Mouse (Mus musculus) layer of hippocampus, adult 9-10 months (tissue): ENCODE results near the gene Tsc22d1.

ENCODE experiments used
- DNase-seq: peaks from one replicate; pipeline ENCODE4 v3.0.0; 2022; ENCODE audit warnings: low spot score

Tsc22d1 gene

DNA sequence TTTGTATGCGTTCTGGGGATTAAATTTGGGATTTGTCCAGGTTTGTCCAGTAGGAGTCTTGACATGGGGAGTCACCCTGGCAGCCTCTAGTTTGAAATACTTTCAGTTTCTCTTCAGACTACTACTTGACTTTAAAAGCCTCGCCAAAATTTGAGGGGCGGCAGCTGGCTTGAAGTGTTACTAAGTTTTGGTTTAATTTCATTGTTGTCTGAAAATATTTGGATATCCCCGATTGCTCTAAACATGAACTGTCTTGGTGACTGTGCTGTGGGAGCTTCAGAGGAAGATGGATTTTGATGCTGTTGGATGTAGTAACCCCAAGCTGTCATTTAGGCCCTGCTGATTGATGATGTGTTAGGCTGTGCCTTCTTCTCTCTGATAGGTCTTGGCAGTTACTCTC, 34.2 kb downstream of the Tsc22d1 start:
- no peak for DNase-seq

DNA sequence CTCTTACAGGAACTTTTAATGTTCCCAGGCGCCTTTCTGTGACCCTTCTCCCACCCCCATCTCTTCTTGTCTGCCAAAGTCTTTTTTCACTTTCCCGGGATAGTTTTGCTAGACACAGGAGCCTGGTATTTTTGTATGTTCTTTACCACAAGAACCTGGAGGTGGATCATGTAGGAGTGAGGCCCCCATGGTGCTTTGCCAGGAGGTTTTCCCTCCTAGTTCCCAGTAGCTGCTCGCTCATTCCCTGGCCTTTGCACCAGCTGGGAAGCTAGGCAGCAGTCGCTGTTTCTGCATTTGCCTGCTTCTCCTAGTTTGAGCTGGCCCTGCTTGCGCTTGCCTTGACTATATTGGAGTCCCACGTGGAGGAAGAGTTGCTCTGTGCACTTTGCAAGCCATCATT, 36.2 kb downstream of the Tsc22d1 start:
- no peak for DNase-seq

DNA sequence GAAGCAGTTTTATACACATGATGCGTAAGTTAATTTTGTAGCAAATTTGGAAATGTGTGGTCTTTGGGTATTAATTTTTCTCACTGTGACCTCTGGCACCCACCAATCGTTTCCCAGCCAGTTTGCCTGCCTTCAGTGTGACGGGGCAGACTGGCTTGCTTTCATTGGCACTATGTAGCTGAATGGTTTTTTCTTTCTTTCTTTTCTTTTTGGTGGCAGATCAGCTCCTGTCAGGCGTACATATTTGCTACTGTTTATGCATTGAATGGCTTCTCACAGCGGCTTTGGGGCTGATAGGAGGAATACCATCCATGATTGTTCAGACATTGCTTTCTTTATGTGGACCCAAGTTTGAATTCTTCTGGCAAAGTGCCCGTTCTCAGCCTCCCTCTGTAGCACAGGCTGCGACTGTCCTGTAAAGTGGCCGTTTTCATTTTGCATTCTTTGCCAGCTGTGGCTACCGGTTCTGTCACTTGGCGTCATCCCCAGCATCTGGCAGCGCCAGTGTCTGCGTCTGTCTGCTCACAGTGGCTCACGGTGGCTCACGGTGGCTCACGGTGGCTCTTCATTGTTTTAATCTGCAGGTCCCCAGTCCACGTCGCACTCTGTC, 38.1 kb downstream of the Tsc22d1 start:
- no peak for DNase-seq

DNA sequence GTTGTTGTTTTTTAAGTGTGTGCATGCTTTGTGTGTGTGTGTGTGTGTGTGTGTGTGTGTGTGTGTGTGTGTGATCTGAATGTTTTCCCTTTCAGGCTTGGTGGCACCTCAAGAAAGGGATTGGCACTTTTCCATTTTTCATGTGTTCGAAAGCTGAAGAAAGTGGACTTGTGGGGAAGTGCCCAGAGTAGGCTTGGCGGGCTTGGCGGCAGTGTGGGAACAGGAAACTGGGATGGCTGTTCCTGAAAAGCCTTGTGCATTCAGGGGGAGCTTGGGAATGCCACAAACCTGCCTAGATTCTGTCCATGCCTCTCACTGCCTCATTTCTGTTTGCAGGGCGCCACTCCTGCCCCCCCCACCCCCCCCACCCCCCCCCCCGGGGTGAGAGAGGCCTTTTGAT, 39.9 kb downstream of the Tsc22d1 start:
- DNase-seq: no peak

DNA sequence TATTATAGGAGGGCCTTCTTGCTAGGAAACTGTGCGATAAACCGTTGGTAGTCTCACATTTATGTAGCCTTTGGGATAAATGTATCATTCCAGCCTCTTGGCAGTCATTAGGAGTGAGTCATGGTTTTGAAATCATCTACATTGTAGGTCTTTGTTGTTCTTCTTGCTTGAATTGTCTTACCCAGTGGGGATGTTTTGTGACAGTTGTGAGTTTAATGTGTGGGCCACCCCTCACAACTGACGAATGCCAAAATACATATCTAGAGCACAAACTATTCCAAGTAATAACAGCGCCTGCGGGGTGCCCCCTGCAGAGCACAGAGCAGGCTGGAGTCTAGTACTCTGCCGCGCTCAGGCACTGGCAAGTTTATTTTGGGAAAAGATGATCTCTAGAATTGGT, 40.4 kb downstream of the Tsc22d1 start:
- DNase-seq: no peak

DNA sequence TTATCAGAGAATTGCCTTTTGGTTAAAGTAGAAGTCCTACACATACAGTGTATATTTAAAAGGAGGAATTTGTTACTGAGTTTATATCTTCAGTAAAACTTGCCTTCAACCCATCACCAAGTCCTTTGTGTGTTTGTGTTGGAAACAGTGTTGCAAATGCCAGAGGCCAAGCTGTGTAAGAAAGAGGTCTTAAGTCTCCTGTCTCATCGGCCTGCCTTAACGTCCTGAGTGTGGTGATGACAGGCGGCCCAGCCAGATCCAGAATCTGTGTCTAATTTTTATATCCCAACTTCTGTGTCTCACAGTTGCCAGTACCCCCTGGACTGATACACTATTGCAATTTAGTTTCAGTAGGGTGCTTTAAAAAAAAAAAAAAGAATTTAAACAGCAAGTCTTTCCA, 42.9 kb downstream of the Tsc22d1 start:
- DNase-seq: no peak

DNA sequence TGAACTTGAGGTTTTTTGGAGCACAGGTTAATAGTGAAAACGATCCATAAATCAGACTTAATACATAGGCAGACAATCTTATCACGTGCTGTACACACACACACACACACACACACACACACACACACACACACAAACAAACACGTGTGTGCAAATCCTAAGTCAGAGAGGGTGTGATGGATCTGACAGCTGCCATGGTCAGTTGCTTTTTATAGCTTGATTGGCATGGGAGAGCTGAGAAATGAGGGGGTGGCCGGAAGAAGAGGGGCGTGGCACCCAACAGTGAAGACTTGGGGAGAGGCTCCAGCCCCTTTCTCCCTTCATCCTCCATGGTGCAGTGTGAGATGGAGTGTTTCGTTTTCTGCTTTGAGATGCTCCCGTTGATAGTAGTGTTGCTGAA, 45.4 kb downstream of the Tsc22d1 start:
- no peak for DNase-seq

DNA sequence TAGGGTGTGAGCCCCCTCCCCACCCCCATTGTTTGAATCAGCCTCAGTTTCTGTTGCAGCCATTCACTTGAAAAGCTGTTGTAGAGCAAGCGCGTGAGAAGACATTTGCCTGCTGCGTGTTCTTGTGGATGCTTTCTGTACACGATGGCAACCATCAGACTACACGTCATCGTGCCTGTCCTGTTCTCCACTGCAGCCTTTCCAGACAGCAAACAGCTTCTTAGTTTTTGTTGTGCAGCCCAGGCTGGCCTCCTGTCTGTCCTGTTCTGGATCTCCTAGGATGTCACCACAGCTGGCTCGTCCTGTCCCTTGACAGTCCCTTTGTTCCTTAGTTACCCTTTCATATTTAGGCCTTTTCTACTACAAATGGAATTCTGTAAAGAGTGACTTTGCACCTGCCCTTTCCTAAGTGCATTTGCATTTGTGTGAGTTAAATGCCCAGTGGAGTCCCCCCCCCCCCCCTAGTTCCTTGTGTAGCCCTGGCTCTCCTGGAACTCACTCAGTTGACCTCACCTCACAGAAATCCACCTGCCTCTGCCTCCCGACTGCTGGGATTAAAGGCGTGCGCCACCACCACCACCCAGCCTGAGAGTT, 46.5 kb downstream of the Tsc22d1 start:
- DNase-seq: no peak

DNA sequence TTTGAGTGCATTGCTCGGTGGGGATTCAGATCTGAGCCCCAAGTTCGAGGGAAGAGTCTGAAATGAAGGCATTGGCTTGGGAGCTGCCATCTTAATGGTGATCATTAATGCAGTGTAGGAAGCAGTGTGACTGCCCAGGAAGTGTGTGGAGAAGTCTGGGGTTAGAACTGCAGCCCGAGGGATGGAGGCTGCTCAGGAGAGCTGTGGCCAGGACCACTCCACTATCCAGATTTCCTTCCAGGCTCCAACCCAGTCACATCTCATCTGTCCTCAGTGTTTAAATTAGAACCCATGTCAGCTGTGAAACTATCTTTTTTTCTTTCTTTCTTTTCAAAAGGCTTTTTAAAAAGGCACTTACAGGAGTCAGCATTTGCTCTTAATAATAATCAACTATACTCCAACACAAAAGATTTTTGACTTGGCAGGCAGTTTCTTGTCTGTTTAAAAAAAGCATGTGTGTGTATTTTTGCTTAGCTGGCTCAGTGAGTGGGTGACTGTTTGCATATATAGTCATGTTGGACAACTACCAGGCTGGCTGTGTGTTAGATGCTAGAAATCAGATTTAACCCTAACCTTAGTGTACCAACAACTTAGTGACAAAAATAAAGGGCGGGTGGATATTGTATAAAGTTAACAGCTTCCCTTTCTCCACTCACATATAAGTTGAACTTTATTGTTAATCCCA, 48.8 kb downstream of the Tsc22d1 start:
- DNase-seq: no peak

DNA sequence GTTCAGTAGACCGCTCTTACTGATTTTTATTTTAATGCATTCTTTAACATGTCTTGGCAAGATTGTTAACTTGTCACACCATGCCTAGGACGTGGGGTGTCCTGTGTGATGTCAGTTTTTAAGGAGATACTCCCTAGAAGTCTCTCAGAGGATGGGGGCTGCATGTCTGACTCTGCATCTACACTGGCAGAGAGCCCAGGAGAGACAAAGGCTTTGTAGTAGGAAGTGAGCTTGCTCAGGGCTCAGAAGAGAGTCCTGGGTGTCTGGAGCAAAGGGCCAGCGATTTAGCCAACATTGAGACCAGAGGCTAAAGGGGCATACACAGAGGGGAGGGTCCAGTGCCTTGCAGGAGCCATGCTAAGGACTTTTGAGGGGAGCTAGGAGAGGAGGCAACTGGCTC, 50.2 kb downstream of the Tsc22d1 start:
- no peak for DNase-seq

DNA sequence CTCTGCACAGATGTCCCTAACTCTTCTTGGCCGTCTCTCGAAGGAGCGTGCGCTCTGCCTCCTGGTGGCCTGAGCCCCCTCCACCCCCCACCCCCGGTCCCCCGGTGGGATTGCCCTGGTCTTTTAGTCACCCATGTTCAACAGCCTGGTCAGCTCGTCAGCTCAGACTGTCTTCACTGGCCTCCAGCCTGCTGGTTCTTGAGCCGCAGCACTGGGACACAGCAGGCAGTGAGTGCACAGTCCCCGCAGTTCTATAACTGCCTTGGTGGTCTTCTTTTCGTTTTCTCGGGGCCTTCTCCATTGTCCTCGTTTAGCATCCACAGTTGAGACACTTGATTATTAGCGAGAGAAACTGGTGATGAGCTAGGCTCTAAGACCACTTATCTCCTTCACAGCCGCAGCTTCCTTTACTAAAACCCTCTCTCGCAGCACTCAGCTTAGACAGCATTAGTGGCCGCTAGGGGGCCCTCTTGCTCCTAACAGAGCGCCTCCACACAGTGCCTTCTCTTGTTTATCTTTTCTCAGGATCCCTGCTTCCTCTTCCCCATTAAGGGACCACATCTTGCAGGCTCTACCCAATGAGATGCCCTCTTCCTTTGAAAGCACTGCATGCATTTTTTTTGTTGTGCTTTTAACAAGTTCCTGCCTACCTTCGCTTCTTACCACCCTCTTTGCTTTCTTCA, 52.0 kb downstream of the Tsc22d1 start:
- peak; percentile 38 for DNase-seq

DNA sequence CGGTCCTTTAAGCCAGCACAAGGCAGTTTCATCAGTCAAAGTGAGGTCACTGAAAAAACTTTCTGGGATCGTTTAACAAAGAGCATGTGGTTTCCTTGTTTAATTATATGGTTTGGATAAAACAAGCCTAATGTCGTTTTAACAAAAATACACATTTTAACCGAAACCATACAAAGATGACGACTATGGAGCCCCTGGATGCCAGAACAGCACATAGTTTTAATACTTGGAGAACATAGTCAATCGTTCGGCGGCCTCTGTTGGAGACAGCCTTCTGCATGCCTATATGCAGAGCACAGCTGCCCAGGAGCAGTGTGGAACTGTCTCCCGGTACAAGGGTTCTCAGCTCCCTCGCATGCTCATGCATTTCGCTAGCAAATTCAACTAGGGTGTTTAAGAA, 53.2 kb downstream of the Tsc22d1 start:
- DNase-seq: no peak

DNA sequence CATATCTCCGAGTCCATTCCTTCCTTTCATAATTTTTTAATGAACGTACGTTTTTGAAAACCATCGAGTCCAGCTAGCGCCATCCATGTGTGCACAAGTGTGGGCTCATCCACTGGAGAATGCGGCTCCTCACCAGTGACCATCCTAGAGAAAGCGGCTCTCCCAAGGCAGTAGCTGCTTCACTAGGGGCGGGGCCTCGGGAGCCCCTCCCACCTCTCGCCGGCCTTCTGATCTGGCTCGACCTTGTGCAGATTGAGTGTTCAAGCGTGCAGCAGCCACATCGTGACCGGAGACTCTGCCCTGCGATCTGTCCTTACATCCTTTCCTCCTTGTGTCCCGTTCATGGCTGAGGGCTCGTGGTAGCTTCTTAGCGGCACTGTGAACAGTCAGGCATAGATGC, 56.5 kb downstream of the Tsc22d1 start:
- no peak for DNase-seq

DNA sequence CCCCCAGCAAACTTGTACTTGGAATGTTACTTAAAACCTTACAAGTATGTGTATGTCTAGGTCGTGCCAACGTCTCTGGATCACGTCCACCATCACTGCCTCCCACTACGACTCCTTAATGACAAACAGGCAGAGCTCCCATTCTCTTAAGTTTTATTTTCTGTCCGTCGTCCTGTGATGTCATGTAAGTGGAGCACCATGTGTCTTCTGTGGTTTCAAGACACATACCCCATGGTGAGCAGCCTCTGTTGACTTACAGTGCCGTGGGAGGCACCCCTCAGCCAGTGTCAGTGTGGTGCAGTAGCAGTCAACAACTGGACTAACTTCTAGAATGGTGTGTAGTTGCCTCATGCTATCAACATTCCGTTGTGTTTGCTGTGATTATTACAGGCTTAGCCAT, 57.7 kb downstream of the Tsc22d1 start:
- DNase-seq: no peak

DNA sequence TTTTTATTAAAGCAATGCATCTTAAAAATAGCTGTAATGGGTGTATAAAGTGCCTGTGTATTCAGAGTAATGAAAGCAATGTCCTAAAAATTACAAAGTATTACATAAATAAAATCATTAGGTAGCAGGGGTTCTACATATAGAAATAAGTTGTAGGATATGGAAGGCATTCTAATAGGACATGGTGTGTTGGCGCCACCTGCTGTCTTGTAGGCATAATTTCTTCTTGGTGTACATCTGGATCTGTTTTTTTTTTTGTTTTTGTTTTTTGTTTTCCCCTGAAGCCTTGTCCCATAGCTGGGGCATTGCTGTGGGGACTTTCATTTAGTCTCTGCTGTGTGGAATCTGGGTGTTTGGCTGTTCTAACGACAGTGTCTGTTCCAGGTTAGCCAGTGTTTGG, 58.6 kb downstream of the Tsc22d1 start:
- DNase-seq: no peak

DNA sequence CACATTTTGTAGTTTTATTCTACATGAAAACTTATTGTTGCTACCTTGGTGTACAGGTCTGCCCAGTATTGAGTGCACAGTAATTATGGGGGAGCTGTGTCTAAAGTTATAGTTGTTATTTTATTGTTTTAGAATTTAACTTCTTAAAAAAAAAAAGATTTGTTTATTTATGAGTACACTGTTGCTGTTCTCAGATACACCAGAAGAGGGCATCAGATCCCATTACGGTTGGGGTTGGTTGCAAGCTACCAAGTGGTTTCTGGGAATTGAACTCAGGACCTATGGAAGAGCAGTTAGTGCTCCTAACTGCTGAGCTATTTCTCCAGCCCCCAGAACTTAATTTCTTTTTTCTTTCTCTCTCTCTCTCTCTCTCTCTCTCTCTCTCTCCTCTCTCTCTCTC, 59.4 kb downstream of the Tsc22d1 start:
- DNase-seq: no peak

DNA sequence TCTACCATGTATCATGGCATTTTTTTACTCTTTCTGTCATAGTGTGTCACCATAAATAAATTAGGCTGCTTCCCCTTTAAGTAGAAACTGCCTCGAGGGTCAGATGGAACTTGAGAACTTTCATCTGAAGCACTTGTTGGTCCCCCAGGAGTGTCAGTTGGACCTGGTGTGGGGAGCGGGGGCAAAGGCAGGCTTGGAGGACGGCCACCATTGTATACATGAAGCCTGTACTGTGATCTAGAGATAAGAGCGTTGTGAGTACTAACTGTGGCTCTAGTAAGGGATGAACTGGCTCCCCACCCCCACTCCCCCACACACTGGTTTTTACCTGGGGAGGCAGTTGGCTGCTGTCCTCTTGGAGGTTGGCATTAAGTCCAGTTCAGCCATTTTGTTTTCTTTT, 62.0 kb downstream of the Tsc22d1 start:
- no peak for DNase-seq

DNA sequence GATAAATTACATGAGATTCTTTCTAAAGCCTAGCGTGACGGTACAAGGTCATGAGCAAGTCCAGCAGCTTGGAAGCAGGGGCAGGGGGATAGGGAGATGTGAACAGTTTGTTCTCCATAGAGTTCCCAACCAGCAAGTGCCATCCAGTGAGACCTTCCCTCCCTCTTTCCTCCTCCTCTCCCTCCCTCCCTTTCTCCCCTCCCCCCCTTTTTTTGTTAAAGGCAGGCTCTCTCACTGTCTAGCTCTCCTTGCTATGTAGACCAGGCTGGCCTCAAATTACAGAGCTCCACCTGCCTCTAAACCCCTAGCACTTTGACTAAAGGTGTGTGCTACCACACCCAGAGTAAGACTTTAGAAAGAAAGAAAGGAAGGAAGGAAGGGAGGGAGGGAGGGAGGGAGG, 63.3 kb downstream of the Tsc22d1 start:
- no peak for DNase-seq

DNA sequence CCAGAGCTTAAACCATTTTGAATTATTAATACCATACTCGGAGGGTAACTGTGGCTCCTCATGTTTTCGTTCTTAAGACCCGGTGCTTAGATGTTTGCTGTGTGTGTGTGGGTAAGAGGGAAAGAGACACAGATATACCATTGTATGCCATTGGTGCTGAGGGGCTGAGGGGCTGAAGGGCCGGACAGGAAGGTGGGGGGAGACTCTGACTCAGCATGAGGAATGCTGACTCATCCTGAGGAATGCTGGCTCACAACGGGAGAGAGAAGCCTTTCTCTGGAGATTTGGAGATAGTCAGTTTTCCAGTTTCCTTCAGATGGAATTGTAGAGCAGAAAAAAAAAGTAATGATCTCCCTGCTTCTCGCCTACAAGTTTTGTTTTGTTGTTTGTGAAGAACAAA, 63.9 kb downstream of the Tsc22d1 start:
- no peak for DNase-seq

DNA sequence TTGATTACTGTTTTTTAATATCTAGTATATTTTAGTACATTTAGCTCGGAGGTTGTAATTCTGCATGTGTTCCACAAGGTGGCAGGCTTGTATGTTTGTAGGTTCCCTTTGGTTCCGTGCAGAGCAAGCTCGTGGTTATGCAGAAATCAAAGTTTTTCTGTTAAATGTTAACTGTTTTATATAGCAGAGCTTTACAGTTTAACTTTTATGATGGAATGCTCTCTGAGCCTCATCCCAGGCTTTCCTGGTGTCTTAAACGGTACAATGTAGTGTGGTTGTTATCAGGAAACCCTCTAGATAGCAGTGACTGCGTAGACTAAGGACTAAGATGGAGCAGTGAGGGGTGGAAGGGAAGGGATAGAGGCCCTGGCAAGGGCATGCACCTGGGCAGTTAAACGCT, 65.1 kb downstream of the Tsc22d1 start:
- no peak for DNase-seq

DNA sequence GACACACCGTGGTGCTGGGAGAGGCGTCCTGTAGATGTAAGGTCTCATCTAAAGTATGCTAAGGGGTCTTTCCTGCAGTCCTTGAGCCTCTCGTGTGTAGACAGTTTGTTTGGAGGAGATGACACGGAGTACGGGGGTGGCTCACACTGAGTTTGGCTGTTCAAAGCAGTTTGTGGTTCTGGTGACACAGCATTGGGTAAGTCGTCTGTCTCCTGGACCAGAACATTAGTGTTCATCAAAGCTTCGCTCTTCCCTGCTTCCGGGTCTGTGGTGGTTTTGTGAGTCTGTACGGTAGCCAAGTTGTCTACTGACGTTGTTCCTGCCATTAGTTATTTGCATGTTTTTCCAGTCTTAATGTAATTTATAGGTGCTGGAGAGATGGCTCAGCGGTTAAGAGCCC, 65.7 kb downstream of the Tsc22d1 start:
- DNase-seq: no peak

DNA sequence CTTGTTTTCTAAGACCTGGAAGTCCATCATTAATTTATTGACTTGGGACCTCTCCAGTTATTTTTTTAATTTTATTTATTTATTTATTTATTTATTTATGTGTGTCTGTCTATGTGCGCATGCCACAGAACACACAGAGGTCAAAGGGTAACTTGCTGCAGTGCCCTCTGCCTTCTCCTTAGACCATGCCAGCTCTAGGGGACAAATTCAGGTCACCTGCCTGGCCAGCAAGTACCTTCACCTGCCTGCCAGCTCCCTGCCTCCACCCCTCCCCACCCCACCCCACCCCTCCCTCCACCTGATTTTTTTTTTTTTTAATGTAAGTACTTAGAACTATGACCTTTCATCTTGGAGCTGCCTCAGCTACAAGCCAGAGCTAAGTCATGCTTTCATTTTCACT, 68.9 kb downstream of the Tsc22d1 start:
- no peak for DNase-seq

DNA sequence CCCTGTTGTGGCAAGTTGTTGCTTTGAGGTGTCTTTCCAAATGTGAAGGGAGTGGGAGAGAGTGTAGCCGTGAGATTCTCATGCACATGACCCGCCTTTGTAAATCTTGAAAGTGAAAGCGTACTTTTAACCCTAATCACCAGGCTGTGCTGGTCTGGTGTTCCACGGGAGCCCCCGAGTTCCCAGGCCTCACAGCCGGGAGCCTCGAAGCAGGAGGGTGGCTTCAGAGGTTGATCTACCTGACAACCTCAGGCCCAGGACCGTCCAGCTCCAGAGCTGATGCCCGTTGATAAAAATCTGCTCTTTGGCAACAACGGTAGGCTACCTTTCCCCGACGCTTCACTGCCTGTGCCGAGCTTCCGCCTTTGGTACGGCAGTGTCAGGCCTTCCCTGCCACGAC, 72.8 kb downstream of the Tsc22d1 start:
- DNase-seq: no peak
